Mouse (Mus musculus): ENCODE measurements around the gene Gm20388. TPM values are rescaled to one million over a fixed set of nuclear protein-coding genes. Genes with fewer than 3 reads are reported as not detected.

Gm20388 gene
- polyA plus RNA-seq, 1 experiment from 2014 or later, result 4.4 TPM

DNA sequence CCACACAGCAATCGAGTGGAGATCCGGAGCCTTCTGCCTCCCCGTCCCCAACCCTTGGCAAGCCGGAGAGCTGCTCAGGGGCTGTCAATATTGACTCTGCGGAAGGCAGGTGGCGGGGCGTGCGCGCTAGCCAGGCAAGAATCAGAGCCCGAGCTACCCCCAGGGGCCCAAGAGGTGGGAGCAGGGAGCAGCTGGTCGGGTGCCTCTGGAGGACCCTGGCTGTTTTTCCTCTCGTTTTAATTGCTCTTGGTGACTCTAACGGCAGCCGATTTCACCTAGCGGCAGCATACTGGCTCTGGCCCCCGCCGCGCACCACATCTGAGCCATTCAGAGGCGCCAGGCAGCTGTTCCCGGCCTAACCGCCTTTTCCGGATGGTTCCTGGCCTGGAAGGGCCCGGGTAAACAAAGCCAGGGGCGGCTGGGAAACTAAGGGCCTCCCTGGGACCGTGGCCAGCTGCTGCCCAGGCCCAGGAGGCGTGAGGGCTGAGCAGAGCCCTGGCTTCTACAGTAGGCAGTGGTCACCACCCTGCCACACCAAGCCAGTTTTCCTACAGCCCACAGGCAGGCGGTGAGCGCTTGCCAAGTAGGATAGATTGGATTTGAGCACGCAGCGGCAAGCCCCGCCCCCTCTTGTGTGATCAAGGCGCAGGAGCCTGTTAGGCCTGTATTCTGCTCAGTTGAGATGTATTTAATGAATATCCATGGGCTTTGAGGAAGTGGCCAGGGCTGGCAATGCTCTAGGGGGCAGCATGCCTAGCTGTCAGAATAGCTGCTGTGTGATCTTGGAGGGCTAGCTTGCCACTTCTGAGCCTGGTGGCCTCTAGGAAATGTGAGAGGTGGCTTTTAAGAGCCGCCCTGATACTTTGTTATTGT lies 506.1 kb downstream of the Gm20388 start:
- Histone ChIP-seq H3K36me3 (no peaks in the 10 kb centered on the region), H3K27ac (peak overlapping the region; percentile 95), H3K9me3 (no peaks in the 10 kb centered on the region), H3K9ac (replicated peaks) (peak overlapping the region; percentile 33), H3K4me3 (replicated peaks) (no peak overlapping the region), H3K4me1 (replicated peaks) (peaks cover 99% of the 10 kb centered on the region), H3K27me3 (peaks cover 18% of the 10 kb centered on the region; the same call in 1 of the 2 replicates), H3K4me2 (replicated peaks) (peak overlapping the region; percentile 41)
- peak; percentile 88 for ATAC-seq
- WGBS, result 3% methylated on average over 33 of the region's 33 CpGs

DNA sequence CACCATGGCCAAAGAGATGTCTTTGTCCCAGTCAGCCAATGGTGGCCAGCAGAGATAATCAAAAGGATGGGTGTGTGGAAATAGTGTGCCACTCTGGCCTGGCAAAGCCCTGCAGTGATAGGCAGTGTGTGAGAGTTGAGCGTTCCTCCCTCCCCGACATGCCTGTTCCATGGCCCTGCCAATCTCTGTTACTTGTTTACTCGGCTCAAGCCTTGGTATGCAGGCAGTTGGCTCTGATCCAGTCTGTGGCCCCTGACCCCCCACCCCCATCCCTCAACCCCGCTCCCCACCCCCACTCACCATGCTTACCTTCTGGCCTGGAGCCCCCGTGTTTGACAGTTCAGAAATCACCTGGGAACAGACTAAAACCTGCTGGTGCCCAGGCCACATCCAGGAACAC lies 507.5 kb downstream of the Gm20388 start:
- Histone ChIP-seq H3K27ac (peak overlapping the region; percentile 95), H3K9me3 (no peaks in the 10 kb centered on the region), H3K4me1 (replicated peaks) (peaks cover 99% of the 10 kb centered on the region), H3K9ac (replicated peaks) (no peak overlapping the region), H3K27me3 (peaks cover 15% of the 10 kb centered on the region; the same call in 1 of the 2 replicates), H3K36me3 (no peaks in the 10 kb centered on the region), H3K4me3 (replicated peaks) (no peak overlapping the region), H3K4me2 (replicated peaks) (no peak overlapping the region)
- ATAC-seq, result no peak
- 58% methylated on average over 5 of the region's 5 CpGs for WGBS

GRCm38 (mm10) chr8:120419675-120420074 lies 509.0 kb downstream of the Gm20388 start:
- Histone ChIP-seq H3K9me3 (no peaks in the 10 kb centered on the region), H3K27me3 (peaks cover 8% of the 10 kb centered on the region; the same call in 1 of the 2 replicates), H3K27ac (no peak overlapping the region), H3K9ac (replicated peaks) (no peak overlapping the region), H3K36me3 (no peaks in the 10 kb centered on the region), H3K4me2 (replicated peaks) (no peak overlapping the region), H3K4me1 (replicated peaks) (peaks cover 99% of the 10 kb centered on the region), H3K4me3 (replicated peaks) (no peak overlapping the region)
- 81% methylated on average over 9 of the region's 9 CpGs for WGBS
- ATAC-seq, result no peak

DNA sequence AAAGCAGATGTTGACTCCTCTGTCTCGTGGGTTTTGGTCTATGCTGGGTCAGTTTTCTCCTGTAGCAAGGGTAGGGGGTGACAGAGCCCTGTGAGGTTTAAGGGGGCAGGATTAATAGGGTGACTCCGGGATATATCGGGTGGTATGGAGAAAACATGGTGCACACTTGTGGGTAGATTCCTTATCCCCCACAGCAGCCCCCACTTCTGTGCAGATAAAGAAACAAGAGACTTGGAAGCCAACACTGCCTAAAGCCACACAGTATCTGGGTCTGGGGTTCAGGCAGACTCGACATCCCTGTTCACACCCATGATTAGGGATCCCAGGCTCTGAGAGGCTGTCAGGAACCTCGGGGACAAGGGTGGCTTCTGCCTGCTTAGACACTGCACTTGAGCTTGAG lies 509.6 kb downstream of the Gm20388 start:
- 76% methylated on average over 5 of the region's 5 CpGs for WGBS
- H3K9me3 ChIP-seq, result no peaks in the 10 kb centered on the region
- H3K27me3 ChIP-seq, result 0 out of 2 replicates have a peak, but pooled peaks cover 8% of the 10 kb centered on the region
- H3K4me1 ChIP-seq (replicated peaks), result peaks cover 99% of the 10 kb centered on the region
- ATAC-seq, result no peak
- no peak overlapping the region for H3K4me2 ChIP-seq (replicated peaks)
- H3K27ac ChIP-seq, result no peak overlapping the region
- no peak overlapping the region for H3K4me3 ChIP-seq (replicated peaks)
- H3K36me3 ChIP-seq, result no peaks in the 10 kb centered on the region
- H3K9ac ChIP-seq (replicated peaks), result no peak overlapping the region

DNA sequence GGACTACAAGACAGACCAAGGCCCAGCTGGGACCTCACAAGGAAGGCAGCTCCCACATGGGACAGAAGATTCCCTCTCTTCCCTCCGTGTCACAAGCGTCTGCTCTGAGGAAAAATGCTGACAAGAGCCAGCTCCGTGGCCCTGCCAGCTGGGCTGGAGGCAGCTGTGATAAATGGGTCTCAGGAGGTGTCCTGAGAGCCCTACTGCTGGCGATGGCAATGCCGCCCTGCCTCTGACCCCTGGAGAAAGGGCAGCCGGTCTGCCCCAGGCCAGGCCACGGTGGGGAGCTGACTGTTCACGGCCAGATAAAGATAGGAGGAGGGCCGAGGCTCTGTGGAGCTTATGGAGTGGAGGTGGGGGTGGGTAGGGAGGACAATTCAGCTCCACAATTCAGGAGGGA lies 511.0 kb downstream of the Gm20388 start:
- H3K9me3 ChIP-seq, result no peaks in the 10 kb centered on the region
- peak overlapping the region; percentile 44 for H3K27ac ChIP-seq
- H3K4me3 ChIP-seq (replicated peaks), result no peak overlapping the region
- no peaks in the 10 kb centered on the region for H3K36me3 ChIP-seq
- peaks cover 99% of the 10 kb centered on the region for H3K4me1 ChIP-seq (replicated peaks)
- no peak for ATAC-seq
- 0 out of 2 replicates have a peak, but pooled peaks cover 8% of the 10 kb centered on the region for H3K27me3 ChIP-seq
- no peak overlapping the region for H3K4me2 ChIP-seq (replicated peaks)
- 0 out of 2 replicates have a peak overlapping the region, but pooled peaks have one; percentile 1 for H3K9ac ChIP-seq (replicated peaks)
- WGBS, result 9% methylated on average over 9 of the region's 9 CpGs

DNA sequence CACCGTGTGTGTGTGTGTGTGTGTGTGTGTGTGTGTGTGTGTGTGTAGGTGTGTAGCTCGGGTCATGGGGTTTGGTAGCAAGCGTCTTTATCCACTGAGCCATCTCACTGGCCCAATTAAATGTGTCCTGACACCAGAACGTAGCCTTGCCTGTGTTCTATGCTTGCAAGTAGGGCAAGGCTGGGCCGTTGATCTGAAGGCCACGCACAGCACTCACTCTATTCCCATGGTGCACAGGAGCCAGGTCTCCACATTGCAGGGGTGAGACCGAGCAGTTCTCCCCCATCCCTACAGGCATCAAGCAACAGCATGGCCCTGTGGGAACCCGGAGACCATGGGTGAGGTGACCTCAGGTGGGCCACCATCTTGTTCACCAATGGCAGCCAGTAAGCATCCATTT lies 511.6 kb downstream of the Gm20388 start:
- WGBS, result 79% methylated on average over 8 of the region's 8 CpGs
- 0 out of 2 replicates have a peak, but pooled peaks cover 8% of the 10 kb centered on the region for H3K27me3 ChIP-seq
- no peak overlapping the region for H3K9ac ChIP-seq (replicated peaks)
- peak overlapping the region; percentile 9; the same call in 1 of the 2 replicates for H3K27ac ChIP-seq
- no peaks in the 10 kb centered on the region for H3K36me3 ChIP-seq
- peaks cover 99% of the 10 kb centered on the region for H3K4me1 ChIP-seq (replicated peaks)
- H3K4me3 ChIP-seq (replicated peaks), result no peak overlapping the region
- no peaks in the 10 kb centered on the region for H3K9me3 ChIP-seq
- ATAC-seq, result no peak
- no peak overlapping the region for H3K4me2 ChIP-seq (replicated peaks)

DNA sequence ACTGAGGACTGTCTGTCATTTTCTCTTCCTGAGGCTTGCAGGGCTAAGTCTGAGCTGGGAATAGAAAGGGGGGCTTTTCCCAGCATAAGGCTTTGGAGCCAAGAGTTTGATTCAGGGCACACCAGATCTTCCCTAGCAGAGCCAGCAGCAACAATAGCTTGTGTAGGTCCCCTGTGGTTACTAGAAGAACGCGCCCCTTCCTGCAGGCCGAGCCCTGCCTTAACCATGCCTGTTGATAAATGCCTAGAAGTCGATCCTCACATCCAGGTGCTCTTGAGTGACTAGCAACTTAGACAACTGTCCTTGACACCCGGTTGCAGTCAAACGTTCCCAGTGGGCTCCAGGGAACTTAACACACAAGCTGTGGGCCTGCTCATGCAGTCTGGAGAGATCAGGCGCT lies 512.9 kb downstream of the Gm20388 start:
- H3K9ac ChIP-seq (replicated peaks), result no peak overlapping the region
- no peaks in the 10 kb centered on the region for H3K9me3 ChIP-seq
- peaks cover 99% of the 10 kb centered on the region for H3K4me1 ChIP-seq (replicated peaks)
- ATAC-seq, result no peak
- H3K36me3 ChIP-seq, result no peaks in the 10 kb centered on the region
- peak overlapping the region; percentile 97 for H3K27ac ChIP-seq
- H3K4me3 ChIP-seq (replicated peaks), result no peak overlapping the region
- peaks cover 8% of the 10 kb centered on the region; the same call in 1 of the 2 replicates for H3K27me3 ChIP-seq
- no peak overlapping the region for H3K4me2 ChIP-seq (replicated peaks)
- WGBS, result 30% methylated on average over 7 of the region's 7 CpGs

DNA sequence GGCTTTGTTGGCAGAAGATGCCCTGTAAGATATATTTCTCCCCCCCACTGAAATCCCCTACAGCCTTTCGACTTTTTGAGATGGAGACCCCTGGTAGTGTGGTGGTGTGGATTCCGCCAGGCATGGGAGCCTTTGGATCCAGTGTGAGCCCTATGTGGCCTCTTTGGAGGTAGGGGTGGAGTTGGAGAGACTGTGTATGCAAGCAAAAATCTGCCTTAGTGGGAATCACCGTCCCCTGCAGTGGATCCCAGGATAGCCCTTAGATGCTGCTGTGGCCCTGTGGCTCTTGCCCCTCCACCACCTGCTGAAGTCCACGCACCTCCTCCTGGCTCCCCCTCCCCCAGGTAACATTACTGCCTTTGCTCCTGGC lies 514.2 kb downstream of the Gm20388 start:
- Histone ChIP-seq H3K27ac (peak overlapping the region; percentile 97), H3K36me3 (no peaks in the 10 kb centered on the region), H3K9me3 (no peaks in the 10 kb centered on the region), H3K4me1 (replicated peaks) (peaks cover 93% of the 10 kb centered on the region), H3K9ac (replicated peaks) (no peak overlapping the region; the same call in 1 of the 2 replicates), H3K4me3 (replicated peaks) (no peak overlapping the region), H3K4me2 (replicated peaks) (peak overlapping the region; percentile 25; the same call in 1 of the 2 replicates), H3K27me3 (no peaks in the 10 kb centered on the region; the same call in 1 of the 2 replicates)
- ATAC-seq, result 0 out of 2 replicates have a peak, but pooled peaks have one; percentile 1
- WGBS, result 23% methylated on average over 4 of the region's 4 CpGs

DNA sequence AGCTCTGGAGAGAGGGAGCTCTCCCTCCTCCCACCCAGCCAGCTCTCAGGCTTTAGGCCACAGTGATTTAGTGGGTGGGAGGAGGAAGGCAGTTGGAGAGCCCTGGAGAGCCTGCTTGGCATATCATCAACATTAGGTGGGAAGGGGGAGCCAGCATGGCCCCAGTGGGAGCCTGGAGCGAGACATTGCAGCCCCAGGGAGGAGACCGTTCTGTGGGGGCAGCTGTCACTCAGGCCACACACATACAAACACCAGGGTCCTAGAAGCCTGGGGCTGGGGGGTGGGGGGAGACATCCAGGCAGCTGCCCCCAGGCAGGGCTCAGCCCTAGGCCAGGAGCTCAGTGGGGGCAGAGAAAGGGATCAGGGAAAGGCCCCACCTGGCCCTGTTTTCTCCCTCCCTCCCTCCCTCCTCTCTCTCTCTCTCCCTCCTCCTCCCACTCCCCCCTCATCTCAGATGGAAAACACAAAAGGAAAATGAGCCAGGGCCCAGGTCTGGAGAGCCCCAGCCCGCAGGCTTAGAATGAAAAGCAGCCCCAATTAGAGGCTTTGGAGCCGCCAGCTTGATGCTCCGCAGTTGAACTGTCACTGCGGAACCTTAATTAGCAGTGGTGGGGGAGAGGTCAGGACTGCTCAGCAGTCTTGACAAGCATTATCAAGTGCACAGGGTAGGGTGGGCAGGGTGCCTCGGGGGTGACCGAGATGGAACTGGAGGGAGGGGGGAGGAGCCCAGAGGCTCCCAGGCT lies 514.7 kb downstream of the Gm20388 start:
- peak overlapping the region; percentile 97 for H3K27ac ChIP-seq
- peaks cover 88% of the 10 kb centered on the region for H3K4me1 ChIP-seq (replicated peaks)
- H3K27me3 ChIP-seq, result no peaks in the 10 kb centered on the region; the same call in 1 of the 2 replicates
- peak overlapping the region; percentile 25 for H3K4me2 ChIP-seq (replicated peaks)
- no peaks in the 10 kb centered on the region for H3K36me3 ChIP-seq
- H3K9me3 ChIP-seq, result no peaks in the 10 kb centered on the region
- peak; percentile 85 for ATAC-seq
- no peak overlapping the region for H3K4me3 ChIP-seq (replicated peaks)
- WGBS, result under 1% methylated on average over 8 of the region's 8 CpGs
- no peak overlapping the region; the same call in 1 of the 2 replicates for H3K9ac ChIP-seq (replicated peaks)

- Histone ChIP-seq H3K27me3 (no peaks in the 10 kb centered on the region; the same call in 1 of the 2 replicates), H3K36me3 (no peaks in the 10 kb centered on the region), H3K4me1 (replicated peaks) (peaks cover 80% of the 10 kb centered on the region), H3K4me2 (replicated peaks) (peak overlapping the region; percentile 25), H3K4me3 (replicated peaks) (no peak overlapping the region), H3K9ac (replicated peaks) (0 out of 2 replicates have a peak overlapping the region, but pooled peaks have one; percentile 1), H3K9me3 (no peaks in the 10 kb centered on the region), H3K27ac (peak overlapping the region; percentile 97)
- no peak for ATAC-seq
- WGBS, result 37% methylated on average over 1 of the region's 1 CpGs
Measured at GRCm38 (mm10) chr8:120426105-120426504, 515.5 kb downstream of the Gm20388 start.

GRCm38 (mm10) chr8:120426622-120427385 lies 516.2 kb downstream of the Gm20388 start:
- no peaks in the 10 kb centered on the region; the same call in 1 of the 2 replicates for H3K27me3 ChIP-seq
- 19% methylated on average over 20 of the region's 20 CpGs for WGBS
- no peak overlapping the region for H3K4me3 ChIP-seq (replicated peaks)
- peaks cover 73% of the 10 kb centered on the region for H3K4me1 ChIP-seq (replicated peaks)
- peak overlapping the region; percentile 1; the same call in 1 of the 2 replicates for H3K9ac ChIP-seq (replicated peaks)
- H3K9me3 ChIP-seq, result no peaks in the 10 kb centered on the region
- peak overlapping the region; percentile 97 for H3K27ac ChIP-seq
- H3K4me2 ChIP-seq (replicated peaks), result no peak overlapping the region
- H3K36me3 ChIP-seq, result no peaks in the 10 kb centered on the region
- no peak for ATAC-seq

Data from midbrain, embryonic 13.5 days (tissue).